Mouse (Mus musculus) lung, adult 2 months (tissue): ENCODE measurements around the gene Dcaf8.

Experiments
- CTCF ChIP-seq: fragments of 200-500 bp; IDR thresholded peaks from 2 replicates; pipeline ENCODE4 v1.5.1; 2011; ENCODE audit warnings: mild to moderate bottlenecking, low read length, control low read depth; ENCODE audit not compliant: insufficient read depth
- POLR2A ChIP-seq: fragments of 200-500 bp; IDR thresholded peaks from 2 replicates; pipeline ENCODE4 v1.6.1; 2011; ENCODE audit warnings: low read depth, mild to moderate bottlenecking, control low read depth, low read length, borderline replicate concordance; ENCODE audit errors: extremely low read depth

DNA sequence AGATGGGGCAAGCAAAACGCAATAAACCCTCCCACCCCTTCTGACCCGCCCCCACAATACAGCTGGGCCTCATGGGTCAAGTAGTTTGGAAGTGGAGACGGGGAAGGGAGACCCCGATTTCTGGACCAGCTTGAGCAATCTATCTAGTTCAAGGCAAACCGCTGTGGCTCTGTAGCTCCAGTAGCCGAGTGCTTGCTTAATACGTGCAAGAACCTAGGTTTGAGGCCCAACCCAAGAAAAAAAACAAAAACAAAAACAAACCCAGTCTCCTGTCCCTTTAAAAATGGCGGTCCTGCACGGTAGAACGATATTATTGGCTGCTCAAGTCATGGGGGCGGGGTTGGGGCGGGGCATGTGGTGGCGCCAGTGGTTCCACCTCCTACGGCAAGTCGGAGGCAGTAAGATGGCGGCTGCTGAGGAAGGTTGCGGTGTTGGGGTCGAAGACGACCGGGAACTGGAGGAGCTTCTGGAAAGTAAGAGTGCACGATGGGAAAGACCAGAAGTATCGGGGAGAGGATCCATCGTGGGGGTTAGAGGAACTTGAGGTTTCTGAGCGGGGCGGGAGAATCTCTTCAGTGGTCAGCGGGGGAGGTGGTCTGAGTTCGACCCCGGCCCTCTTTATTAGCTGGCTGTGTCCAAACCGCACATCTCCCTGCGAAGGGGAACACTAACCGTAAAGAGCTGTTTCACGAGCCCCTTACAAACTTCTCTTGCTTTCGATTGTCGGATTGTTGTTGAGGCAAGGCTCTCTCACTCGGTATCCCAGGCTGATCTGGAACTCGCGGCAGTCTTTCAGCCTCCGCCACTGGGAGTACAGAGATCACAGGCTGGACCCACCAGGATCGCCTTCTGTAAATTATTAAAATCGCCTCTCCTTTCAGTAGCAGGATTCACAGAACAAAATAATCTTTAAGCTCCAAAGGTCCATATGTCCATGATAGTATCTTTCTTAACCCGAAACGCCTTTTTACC lies 21.2 kb upstream of the Dcaf8 start, which contains the start of gene Pex19:
- TF ChIP-seq POLR2A (peak; percentile 83; the same call in 1 of the 2 replicates), CTCF (no peak)
